Mouse (Mus musculus) heart, adult 8-10 months (tissue): Measurements from ENCODE around the gene Rgl3. TPM values are rescaled to one million over a fixed set of nuclear protein-coding genes. Genes with fewer than 3 reads are reported as not detected.

Source experiments
- DNase-seq: peaks from one replicate; pipeline ENCODE4 v3.0.0; 2022; ENCODE audit warnings: low spot score
- total RNA-seq, 4 experiments: library from RNA; stranded (reverse); gene quantifications; 2 replicates each; pipeline ENCODE4 v1.2.4; 2022

Gene Rgl3
- total RNA-seq, 4 experiments from 2014 or later, result 4.1 to 5.9 (median 4.3) TPM

DNA sequence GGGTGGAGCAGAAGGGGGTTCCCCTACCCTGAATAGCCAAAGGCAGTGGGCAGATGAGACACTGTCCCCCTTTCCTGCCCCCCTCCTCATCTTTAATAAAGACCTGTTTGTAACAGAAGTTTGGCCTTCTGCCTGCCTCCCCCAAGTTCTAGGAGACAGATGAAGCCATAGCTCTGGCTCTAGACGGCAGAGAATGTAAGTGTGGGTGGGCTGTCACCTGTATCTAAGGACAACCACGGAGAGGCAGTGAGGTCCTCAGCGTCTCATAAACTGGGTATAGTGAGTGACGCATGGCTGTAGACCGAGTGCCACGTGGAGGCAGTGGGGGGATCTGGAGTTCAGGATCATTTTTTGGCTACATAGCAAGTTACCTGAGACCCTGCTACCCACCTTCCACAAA, 40.5 kb downstream of the Rgl3 start:
- DNase-seq, result no peak

DNA sequence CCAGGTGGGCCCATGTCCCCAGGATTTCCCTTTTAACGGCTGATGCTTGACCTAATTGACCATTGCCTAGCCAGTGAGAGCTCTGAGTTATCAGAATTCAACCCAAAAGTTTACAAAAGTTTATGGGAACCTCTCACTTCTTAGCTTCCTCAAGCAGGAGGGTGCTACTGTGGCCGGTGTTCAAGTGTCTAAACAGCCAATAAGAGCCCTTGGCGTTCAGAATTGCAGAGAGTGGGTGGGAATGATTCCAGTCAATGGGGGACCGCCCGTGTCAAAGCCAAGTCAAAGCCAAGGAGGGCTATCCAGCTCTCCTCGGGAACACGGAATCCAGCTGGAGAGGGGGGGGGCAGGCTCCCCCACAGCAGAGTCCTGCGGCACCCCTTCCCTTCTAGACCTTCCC, 41.1 kb downstream of the Rgl3 start:
- no peak for DNase-seq

DNA sequence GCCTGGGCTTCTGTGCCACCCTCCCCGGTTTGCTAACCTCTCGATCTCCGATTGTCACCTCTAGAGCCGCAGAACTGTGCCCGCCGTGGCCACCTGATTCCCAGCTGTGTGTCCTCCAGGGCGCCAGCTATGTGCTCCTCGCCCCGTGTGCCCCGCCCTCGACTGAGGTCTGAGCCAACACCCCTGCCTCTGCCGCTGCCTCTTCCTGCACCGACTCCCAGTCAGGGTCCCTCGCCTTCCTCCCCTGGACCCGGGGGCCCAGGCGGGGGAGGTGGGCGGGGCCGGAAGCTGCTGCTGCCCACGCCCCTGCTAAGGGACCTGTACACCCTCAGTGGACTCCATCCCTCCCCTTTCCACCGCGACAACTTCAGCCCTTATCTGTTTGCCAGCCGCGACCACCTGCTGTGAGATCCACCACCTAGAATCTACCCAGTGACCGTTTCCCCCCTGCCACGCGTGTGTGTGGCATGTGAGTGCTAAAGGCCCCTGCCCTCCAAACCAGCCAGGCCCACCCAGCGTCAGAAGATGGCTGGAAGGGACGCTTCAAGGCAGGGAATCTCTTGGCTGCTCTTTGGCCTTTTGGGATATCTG, 41.6 kb downstream of the Rgl3 start:
- DNase-seq, result no peak

DNA sequence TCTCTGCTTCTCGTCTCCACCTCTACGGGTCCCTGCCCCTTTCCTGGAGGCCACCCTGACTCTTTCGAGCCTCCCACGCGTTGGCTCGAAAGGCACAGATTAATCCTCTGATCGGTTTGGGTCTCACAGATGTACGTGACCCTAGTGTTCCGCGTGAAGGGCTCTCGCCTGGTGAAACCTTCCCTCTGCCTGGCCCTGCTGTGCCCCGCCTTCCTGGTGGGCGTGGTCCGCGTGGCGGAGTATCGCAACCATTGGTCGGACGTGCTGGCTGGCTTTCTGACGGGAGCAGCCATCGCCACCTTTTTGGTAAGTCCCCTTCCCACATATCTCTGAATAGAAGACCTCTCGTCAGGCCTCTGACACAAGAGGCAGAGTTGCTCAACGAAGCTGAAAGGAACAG, 45.0 kb downstream of the Rgl3 start:
- no peak for DNase-seq

DNA sequence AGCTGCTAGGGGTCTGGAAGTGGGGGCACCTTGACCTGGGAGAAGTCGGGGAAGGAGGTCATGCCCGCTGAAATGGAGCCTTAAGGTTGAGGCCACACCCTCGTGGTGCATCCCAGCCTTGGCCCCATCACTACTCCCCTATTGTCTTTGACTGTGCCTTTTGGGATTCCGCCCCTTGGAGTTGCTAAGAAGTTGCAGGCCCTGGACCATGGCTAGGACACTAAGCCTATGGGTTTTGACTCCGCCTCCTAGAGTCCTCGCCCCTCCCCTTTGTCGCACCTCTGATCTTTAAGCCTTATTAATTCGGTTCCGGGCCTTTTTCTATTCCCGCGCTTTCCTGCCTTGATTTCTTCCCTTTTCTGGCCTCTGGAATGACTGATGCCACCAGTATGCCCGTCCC, 45.6 kb downstream of the Rgl3 start:
- no peak for DNase-seq

DNA sequence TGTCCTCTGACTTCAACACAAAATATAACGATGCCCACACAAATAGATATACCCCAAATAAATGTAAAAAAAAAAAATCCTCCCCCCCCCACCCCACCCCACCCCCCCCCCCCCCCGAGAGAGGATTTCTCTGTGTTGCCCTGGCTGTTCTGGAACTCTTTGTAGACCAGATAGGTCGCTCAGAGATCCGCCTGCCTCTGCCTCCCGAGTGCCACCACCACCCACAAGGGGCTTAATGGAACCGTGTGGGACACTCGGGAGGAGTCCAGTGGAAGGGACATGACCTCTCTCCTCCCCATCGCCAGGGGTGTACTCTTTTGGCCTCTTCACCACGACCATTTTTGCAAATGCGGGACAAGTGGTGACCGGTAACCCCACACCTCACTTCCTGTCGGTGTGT, 46.2 kb downstream of the Rgl3 start:
- DNase-seq, result no peak

DNA sequence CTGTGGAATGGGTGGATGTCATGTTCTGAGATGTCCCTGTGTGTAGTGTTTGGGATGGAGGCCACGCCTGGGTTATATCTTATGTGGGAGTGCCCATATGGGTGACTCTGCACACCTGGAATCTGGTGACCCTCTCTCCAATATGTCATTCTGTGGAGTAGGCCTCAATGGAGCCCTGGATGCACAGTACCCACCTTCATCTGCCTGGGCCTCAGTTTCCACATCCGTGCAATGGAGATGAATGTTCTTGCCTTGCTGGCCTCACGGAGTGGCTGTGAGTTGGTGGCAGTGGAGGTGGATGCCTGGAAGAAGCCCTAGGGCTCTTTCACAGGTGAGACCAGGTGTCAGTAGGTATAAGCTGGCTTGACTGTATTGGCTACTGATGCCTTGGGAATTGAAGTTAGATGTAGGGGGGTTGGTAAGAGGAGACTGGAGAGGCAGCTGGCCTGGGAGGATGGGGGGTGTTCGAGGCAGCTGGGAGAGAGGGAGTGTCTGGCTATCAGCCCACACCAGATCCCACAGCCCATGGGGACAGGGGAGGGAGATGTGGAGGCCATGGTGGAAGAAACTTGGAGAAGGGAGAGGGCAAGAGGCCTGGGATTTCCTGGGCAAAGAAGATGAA, 50.9 kb downstream of the Rgl3 start:
- no peak for DNase-seq

DNA sequence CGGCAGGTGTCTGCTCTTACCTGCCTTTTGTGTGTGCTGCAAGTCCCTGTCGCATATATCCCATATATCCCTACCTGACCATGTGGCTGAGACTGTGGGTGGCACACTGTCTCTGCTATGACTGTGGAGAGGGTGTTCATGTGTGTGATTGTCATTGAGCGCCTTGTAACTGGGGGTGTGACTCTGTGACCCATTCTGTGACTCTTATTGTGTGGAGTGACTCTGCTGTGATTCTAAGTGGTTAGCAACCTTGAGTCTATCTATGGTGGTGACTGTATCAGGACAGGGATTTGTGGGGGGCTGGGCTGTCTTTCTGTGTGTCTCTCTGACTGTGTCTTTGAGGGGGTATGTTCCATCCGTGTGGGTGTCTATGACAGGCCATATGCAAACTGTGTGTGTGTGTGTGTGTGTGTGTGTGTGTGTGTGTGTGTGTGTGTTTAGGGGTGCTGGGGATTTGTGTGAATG, 51.5 kb downstream of the Rgl3 start:
- no peak for DNase-seq

DNA sequence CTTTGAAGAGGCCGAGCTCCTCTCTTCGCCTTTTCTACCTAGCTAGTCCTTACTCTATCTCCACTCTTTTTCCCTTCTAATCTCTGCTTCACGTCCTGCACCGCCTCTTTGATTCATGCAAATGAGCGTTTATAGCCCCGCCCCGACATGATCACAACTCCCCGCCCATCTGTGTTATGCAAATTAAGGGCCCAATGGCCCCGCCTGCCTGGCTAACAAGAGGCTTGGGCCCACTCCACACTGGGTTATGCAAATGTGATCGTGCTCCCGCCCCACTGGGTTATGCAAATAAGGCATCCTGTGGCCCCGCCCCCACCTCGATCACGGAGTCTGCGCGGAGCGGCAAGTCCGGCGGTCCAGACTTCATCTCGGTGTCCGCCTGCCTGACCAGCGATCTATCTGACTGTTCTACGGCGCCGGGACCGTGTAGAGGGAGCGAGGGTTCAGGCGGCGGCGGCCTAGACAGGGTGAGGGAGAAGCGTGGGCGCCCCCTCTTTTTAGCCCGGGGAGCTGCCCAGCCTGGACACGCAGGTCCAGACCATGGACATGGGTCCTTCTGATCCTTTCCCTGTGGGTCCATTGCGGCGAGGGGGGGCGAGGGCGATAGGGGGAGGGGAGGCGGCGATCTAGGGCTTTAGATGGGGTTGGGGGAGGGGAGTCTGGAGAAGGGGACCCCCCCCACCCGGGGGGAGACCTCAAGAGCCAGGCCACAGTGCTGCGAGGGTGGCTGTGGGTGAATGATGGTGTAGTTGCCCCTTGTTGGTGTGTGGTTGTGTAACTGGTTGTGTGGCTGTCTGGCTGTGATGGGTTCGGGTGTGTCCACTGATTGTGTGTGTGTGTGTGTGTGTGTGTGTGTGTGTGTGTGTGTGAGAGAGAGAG, 52.3 kb downstream of the Rgl3 start, which contains the start of gene Plppr2:
Gene Plppr2 (plus strand): TSS at position 342 of the 879 bp plus-strand sequence.
- peak; percentile 94 for DNase-seq

DNA sequence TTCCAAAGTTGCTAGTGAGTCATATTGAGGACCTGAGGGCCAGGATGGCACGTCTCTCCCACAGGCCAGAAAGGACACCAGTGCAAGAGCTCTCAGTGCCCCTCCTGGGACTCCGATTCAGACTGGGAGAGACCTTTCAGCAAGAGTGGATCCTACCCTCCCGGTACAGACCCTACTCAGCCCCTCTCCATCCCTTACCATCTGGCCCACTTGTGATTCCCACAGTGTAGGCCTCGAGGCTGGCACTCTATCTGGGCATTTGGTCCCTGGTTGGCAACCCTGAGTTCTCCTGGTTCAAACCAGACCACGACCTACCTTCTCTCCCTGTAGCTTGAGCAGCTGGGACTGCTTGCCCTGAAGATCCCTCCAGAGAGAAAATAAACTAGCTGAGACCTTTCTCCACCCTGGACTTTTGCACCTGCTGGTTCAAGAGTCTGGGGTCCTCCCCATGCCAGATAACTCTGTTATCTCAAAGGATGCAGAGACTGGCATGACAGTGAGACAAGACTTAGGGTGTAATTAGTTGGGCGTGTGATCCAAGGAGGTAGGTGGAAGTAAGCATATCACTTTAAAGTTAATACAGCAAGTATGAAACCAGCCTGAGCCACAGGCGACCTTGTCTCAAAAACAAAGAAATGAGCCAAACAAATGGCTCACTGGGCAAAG, 53.6 kb downstream of the Rgl3 start:
- DNase-seq, result no peak

DNA sequence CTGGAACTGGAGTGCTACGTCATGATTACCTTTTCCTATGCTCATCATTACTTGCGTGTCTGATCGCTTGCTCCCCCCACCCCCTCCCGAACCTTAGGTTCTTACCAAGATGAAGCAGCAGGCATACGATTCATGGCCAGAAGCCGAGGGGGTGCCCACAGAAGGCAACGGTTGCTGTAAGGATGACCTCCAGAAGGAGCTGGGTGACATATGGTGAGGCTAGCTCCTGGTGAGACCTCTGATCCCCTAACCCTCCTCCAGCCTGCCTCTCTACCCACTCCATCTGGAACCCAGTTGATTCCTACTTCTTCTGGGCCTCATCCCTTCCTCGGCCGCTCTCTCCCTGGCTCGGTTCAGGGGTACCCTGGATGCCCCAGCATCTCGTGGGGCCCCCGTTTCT, 55.2 kb downstream of the Rgl3 start:
- no peak for DNase-seq

DNA sequence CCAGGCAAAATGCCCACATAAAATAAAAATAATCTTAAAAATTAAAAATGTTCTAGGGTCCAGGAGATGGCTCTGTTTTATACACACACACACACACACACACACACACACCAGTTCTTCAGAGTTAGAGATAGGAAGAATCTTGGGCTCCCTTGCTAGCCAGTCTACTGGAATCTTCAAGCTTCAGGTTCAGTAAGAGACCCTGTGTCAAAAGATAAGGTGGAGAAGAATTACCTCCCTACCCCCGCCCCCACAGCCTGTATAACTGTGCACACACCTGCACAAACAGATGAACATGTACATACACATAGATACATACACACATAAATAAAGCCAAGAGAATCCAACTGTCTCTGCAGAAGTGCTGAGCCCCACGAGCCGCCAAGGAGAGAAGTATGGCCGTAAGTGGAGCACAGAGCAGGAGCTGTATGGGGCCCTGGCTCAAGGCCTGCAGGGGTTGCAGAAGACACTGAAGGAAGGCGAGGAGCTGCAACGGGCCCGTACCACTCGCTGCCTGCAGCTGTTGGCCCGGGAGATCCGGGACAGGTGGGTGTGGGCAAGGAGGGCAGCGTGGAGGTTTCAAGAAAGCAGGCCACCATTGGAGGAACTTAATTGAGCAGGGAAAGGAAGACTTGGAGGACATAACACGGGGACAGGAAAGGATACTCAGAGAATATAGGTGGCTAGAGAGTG, 56.7 kb downstream of the Rgl3 start:
- no peak for DNase-seq

DNA sequence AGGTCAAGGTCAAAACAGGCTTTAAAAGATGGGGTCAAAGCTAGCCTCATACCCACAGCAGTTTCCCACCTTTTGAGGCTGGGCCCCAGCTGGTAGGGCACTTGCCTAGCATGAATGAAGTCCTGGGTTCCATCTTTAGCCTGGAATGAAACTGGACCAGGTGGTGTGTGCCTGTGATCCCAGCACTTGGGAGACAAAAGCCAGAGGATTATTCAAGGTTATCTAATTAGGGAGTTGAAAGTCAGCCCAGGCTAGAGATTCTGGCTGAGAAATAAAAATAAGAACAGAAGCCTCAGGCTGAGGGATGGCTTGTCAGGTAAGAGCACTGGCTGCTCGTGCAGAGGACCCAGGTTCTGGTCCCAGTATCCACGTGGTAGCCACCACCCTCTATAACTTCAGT, 57.2 kb downstream of the Rgl3 start:
- no peak for DNase-seq

DNA sequence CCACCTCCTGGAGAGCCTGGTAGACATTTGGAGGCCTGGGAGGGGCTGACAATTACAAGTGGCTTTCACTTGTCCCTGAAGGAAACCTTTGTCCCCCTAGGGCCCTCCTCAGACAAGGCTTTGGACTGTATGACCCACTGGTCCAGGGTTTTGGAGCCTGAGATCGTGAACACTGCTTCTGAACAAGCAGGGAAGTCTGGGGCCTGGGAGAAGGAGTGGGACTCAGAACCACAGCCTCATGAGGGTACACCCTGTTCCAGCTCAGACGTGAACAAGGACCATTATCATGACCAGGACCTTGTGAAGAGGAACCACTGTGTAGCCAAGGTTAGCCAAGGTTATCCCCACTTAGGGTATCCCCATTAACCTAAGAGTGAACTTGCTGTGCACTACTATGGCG, 60.0 kb downstream of the Rgl3 start:
- DNase-seq, result no peak

DNA sequence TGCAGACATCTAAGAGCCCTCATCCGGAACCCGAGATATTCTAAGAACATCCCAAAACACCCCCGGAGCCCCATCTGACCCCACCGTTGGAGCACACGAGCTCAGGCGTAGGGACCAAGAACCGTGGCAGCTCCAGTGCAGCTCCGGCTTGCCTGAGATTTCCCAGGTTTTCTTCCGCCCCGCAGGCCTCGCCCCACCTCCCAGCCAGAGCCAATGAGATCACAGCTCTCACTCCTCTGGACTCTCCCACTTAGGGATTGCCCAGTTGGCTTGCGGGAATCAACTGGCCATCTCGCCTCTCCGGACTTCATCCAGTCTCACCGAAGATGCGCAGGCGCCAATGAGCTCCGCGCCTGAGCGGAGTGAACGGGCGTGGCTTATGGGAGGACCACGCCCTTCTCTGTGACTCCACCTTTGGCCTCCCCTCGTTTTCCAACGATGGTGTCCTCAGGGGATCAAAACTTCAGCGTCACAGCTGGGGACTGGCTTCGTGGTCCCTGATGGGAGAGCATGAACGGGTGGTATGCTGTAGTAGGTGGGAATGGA, 62.0 kb downstream of the Rgl3 start, which contains the start of the genes Ccdc159 and Tmem205:
Gene Ccdc159 (plus strand): TSS at position 264 of the 546 bp plus-strand sequence.
Gene Tmem205 (minus strand): TSS at position 349 of the 546 bp plus-strand sequence.
- DNase-seq, result peak; percentile 96

DNA sequence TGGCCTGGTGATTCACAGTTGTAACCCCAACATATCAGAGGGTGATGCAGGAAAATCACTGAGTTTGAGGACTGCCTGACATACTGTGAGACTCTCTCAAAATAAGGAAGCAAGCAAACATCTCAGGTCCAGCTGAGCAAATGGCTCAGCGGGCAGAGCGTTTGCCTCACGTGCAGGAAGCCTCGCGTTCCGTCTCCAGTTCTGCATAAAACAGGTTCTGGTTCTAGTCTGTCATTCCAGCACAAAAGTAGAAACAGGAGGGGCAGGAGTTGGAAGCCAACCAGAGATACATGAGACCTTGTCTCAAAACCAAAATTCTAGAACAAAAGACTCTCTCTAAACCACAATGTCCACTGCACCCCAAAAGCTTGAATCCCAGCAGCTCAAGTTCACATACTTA, 62.5 kb downstream of the Rgl3 start:
- DNase-seq, result no peak

DNA sequence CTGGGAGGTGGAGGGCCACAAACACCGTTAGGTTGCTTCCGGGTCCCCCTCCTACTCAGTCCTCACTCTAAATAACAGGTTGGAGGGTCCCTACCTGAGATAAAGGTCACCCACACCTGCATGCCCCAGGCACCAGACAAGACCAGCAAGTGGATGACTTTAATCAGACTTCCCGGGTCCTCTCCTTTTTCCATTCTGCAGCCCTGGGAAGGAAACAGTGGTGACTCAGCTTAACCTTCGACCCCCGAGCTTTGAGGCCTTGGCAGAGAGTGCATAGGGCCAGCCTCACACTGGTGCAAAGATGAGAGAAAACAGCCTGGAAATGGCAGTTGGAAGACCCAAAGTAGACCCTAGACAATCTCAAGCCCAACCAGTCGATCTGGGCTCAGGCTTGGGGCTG, 63.1 kb downstream of the Rgl3 start:
- DNase-seq, result no peak

DNA sequence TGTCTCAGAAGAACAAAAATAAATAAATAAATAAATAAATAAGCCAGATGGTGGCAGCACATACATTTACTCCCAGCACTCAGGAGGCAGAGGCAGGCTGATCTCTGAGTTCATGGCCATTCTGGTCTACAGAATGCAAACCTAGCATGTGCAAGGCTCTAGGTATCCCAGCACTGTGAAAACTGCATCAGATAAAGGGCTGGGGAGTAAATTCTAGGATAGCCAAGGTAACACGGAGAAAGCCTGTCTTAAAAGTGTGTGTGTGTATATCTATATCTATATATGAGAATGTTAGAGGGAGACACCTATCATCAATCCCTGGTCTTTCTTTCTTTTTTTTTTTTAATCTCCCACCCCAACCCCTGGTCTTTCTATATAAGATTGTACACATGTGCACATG, 63.7 kb downstream of the Rgl3 start:
- no peak for DNase-seq

DNA sequence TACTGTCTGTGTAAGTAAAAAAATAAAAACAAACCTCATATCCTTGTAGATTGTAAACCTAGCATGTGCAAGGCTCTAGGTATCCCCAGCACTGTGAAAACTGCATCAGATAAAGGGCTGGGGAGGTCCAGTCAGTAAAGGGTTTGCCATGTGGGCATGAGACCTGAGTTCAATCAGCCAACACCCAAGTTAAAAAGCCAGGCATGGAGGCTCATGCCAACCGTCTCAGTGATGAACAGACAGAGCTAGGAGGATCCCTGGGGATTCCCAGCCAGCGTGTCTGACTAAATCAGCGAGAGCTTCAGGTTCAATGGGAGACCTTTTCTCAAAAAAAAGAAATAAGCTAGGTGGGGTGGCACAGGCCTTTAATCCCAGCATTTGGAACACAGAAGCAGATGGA, 64.2 kb downstream of the Rgl3 start:
- no peak for DNase-seq

DNA sequence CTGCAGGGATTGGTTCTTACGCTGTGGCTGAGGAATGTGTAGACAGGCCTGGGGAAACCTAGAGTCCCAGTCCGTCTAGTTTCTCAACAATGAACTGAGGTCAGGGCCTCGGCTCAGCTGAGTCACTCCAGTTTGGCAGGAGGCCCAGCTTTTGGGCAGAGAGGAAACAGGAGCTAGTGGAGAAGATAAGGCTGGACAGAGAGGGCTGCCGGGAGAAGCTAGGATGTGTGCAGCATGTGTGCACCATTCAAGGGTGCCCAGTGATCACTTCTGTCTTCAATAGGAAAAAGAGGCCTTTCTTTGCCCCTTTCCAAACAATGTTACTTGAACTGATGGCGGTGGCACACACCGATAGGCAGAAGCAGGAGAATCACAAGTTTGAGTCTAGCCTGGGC, 65.2 kb downstream of the Rgl3 start:
- peak; percentile 96 for DNase-seq

DNA sequence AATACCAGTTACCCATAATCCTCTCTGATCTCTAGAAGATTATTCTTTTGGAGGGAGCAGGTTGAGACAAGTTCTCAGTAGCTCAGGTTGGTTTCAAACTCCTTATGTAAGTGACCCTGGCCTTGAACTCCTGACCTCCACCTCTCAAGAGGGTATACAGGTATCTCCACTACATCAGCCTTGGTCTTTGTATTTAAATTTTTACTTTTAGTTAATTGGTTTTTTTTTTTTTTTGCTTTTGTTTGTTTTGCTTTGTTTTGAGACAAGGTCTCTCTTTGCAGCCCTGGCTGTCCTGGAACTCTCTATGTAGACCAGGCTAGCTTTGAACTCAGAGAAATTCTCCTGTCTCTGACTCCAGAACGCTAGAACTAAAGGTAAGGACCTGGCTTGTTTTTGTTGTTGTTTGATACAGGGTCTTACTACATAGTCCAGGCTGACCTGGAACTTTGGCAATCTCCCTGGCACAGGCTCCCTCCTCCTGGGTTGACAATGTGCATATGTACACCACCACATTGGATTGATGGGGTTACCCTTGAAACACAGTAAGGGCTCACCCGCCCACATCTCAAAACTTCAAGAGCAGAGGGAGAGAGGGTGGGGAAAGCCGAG, 65.7 kb downstream of the Rgl3 start:
- DNase-seq, result peak; percentile 30
